Mouse (Mus musculus) adrenal gland, adult 8-10 months (tissue): ENCODE data around the gene Skint8. TPM values are rescaled to one million over a fixed set of nuclear protein-coding genes. Genes with fewer than 3 reads are reported as not detected.
"Not testable (repeated sequence)": the region's sequence is repeated elsewhere in the genome, so short reads cannot be mapped to it uniquely, and the experiment has no call there.

ENCODE experiments used
- DNase-seq: peaks from one replicate; pipeline ENCODE4 v3.0.0; 2022
- total RNA-seq, 4 experiments: library from RNA; stranded (reverse); gene quantifications; 2 replicates each; pipeline ENCODE4 v1.2.4; 2022

Skint8 gene
- not detected for total RNA-seq

DNA sequence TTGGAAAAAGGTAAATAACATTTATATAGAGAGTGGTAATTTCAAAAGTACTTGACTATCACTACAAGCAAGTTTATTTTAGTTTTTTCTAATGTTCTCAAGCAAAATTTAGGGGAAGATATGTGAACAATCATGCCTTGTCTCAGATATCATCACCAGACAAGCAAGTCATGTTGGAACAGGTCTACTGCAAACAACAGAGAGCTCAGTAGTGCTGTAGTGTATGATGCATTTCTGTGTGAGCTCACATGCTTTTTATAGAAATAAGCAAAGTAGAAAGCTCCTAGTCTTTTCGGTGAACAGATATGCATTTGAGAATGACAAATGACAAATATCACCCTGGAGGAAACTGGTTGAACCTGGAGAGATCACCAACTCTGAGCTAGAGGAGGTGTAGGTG is at the start of gene Skint8:
Skint8 (plus strand) TSS at position 301 of the 400 bp plus-strand sequence.
- DNase-seq: no peak

DNA sequence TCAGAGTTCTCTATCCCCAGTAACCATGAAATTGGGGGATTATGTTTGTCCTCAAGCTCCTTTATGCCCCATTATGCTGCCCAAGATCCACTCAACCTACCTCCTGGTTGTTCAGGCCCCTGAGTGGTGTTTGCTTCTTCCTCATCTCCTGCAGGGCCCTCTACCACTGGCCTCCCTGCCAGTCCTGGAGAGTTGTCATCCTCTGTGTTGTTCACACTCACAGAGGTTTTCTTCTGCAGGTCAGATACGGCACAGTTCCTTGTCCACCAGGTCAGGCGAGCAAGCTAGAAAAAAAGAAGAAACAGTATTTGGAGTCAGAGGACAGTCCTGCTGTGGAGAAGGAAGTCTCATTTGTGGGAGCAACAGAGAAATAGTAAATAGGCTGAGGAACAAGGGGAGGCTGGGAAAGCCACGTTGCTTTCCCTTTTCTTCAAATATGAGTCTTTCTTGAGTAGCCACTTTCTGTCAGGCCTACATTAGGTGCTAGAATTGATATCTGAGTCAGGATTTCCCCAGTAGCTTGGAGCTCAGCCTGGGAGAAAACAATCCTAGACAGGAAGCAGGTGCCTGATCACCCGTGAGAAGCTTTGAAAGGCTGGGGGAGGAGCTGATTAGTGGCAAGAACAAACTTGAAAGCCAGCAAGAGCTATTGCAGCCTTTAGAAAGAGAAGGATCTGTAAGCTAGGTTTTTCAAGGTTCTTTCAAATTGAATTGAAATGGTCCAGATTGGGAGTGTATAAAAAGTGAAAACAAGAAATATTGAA is 38.9 kb upstream of the Skint8 start:
- no peak for DNase-seq

DNA sequence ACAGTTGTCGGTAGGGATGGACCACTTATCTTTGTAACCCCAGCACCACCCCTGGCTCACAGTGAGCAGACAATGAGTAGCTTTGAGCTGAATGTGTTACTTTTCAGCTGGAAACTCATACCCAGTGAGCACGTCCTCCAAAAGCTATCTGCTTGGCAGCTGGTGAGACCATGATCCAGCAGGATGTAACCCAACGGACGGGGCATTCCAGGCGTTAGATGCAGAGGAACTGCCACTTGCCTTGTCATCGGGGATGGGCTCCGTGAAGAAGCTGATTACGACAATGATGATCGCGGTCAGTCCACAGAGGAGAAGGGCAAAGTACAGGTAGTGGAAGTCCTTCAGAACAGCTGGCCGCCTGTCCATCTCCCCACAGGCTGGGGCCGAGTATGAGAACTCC is 35.6 kb upstream of the Skint8 start:
- DNase-seq: no peak

DNA sequence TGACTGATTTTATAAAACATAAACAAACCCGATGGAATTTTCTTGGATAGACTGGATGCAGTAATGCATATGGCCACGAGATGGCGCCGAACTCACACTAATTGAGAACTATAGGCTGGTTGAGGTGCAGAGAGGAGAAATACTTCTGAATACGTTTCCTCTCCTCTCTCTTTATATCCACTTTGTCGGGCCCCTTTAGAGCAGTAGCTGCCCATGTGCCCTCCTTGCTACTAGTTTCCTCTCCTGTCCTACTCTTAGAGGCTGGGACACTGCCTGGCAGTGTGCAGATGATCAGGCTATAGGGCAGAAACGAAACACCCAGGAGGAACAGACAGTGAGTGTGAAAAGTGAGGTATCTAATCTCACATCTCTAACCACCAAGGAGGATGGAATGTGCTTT is 33.2 kb upstream of the Skint8 start:
- DNase-seq: peak; percentile 23

DNA sequence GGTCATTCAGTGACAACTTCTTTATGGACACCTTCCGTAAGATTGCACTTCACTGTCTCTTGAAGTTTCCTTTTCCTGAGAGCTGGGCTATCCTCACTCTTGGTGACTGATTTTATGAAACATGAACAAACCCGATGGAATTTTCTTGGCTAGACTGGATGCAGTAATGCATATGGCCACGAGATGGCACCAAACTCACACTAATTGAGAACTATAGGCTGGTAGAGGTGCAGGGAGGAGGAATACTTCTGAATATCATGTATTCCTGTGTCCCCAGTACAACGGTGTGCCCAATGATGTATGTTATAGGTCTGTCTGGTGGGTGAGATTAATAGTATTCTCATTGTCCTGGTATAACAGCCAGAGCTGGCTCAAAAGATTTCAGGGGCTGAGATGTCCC is 32.6 kb upstream of the Skint8 start:
- peak; percentile 44 for DNase-seq

DNA sequence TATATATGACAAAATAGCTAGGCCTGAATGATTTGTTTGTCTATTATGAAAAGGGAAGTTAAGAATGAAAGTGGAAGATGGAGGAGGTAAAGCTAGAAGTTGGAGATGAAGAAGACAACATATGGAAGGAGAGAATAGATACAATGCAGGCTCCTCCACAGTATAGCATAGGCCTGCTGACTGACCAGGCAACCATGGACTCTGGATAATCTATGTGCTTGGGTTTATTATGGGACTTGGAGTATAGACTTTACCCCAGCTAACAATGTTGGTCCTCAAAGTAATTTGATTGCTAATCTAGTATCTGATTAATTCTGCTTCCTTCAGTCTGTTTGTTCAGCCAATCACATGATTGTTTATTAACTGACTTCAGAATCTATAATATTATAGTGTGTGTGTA is 27.1 kb upstream of the Skint8 start:
- no peak for DNase-seq

DNA sequence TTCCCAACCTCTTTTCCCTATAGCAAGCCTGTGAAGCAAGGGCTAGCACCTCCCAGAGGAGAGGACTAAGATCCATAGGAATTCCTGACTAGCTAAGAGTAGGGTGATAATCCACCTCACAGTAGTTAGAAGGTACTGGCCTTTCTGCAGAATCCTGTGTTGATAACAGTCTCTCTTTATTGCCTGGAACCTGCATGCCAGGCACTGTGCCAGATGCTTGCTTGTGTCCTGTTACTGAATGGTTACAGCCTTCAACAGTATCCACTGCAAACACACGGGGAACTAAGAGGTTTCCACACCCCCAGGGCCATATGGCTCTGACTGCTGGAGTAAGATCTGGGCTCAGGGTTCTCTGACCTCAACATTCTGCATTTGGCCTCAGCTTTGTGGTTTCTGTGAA is 21.4 kb upstream of the Skint8 start:
- no peak for DNase-seq

DNA sequence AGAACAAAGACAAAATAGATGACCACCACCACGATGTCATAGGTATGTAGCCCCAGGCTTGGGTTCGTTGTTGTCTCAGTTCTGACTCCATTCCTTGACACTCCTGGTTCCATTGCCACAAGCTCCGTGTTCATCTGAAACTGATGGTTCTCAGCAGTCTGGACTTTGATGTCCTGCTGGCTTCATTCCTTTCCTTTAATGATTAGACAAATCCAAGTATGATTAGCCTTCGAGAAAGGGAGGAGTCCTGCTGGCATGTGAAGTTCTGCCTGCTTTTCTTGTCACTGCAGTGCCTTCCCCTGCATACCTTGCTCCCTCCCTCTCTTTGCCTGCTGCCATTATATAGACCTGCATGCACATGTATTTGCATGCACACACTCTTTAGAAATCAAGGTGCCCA is 20.6 kb upstream of the Skint8 start:
- DNase-seq: no peak

DNA sequence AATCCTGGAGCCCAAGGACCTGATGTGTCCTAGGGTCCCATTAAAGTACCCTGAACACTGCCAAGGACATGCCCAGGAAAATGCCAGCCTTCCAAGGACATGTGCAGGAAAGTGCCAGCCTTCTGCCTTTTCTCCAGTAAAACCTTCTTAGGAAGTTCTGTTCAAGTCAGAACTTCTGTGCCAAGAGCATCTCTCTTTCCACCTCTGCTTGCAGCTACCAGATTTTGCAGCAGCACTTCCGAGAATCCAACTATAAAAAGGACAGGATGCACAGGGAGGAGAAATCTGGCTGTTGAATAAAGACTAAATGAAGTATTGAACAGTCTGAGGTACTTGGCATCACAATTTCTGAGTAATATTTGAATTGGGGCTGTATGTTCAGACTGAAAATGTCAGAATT is 18.7 kb upstream of the Skint8 start:
- not testable (repeated sequence) for DNase-seq

DNA sequence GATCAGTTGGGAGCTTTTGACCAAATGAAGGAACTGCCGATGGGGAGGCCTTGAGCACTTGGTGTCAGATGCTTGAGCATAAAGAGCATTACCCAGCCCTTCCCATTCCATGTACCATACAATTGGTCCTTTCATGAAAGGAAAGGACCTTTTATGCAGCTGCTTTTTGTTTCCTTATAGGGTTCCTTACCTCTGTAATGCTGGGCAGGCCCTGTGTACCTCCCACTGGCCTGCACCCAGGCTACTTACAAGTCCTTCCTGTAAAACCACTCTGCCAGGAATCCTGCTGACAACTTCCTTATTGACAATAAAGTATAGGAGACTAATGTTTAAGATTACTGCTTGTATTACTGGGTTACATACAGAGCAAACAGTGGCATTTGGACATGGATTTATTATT is 17.7 kb upstream of the Skint8 start:
- DNase-seq: no peak

DNA sequence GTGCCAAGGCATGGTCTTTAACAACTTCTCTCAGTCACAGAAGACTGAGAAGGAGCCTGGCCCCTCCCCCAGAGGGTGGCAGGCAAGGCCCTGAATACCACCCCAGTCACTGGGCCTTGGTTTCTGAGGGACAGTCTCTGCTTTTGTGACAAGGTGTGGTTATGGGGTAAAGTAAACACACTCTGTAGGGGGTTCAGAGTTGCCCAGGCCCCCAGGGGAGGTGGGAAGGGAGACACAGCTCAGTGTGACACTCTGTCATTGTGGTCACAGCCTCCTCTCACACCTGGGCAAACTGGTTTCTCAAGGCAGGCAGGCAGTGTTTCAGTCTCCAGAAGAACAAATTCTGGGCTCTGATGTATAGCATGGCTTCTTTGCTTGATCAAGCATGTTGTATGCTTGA is 16.4 kb upstream of the Skint8 start, which contains the start of gene Slc5a9:
Slc5a9 (minus strand) TSS at position 144 of the 400 bp plus-strand sequence.
- no peak for DNase-seq

DNA sequence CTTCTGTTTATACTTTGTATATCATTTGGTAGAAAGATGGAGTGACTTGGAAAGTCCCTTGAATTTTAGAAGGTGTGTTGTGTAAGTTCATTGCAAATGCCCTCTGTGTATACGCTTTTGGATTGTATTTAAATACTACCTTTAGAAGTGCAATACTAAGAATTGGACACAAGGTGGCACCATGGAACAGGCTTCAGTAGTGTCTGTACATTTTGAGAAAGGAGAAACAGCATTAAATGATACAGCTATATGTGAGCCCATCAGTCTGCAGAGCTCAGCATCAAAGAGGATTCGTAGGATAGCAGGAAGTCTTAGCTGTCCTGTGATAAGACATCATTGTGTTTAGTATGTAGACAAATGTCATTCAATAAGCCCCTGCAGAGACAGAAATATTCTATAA is 11.3 kb upstream of the Skint8 start:
- no peak for DNase-seq

DNA sequence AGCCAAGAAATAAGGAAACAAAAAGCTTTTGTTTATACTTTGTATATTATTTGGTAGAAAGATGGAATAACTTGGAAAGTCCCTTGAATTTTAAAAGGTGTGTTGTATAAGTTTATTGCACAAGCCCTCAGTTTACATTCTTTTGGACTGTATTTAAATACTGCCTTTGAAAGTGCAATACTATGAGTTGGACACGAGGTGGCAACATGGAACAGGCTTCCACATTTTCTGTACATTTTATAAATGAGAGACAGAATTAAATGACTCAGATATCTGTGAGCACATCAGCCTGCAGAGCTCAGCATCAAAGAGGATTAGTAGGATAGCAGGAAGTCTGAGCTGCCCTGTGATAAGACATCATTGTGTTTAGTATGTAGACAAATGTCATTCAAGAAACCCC is 42.1 kb downstream of the Skint8 start:
- no peak for DNase-seq

DNA sequence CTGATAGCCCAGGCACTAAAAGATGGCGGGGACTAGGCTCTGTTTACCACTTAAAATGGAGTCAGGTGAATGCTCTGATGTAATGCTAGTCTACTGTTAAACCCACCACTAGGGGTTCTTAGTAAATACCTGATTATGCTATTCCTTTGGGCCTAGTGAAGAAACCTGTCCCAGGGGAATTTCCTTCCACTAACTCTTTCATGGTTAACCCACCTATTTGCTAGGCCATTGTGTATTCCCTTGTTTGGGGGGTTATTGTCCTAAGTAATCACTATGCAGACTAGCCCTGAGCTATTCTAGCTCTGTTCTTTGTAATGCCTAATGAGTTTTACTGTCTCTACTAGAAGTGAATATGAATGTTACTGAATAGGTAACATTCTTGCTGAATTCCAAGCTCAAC is 44.0 kb downstream of the Skint8 start:
- not testable (repeated sequence) for DNase-seq

DNA sequence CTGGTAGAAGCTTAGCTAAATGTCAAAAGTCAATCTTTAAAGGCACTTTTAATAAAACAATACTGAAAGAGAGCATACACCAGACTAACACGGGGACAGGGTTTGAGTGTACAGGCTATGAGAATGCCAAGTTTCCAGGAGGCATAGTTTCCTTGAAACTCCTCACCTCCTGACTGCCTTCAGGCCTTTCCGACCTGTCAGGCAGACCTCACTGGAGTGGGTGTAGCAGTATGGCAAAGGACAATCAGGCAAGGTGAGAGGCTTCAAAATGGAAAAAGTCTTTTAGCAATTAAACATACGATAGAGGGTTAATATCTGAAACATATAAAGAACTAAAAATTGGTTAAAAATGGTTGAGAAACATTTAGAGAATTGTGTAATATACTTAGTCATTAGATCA is 44.5 kb downstream of the Skint8 start:
- DNase-seq: no peak

DNA sequence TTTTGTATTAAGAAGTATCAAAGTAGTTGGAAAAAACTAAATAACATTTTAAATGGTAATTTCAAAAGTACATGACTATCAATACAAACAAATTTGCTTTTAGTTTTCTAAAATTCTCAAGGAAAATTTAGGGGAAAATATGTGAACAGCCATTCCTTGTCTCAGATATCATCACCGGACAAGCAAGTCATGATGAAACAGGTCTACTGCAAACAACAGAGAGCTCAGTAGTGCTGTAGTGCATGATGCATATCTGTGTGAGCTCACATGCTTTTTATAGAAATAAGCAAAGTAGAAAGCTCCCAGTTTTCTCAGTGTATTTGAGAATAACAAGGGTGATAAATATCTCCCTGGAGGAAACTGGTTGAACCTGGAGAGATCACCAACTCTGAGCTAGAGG is 53.4 kb downstream of the Skint8 start, which contains the start of gene Skint7:
Skint7 (plus strand) TSS at position 301 of the 400 bp plus-strand sequence.
- DNase-seq: no peak

Other genes with a start within 250 kb of the Skint8 start
- gene Spata6, start 199.4 kb upstream of the Skint8 start, total RNA-seq: 10 to 100 TPM in 2 of 4 experiments, 1 to 10 TPM in 2; 9.4 to 19.8 (median 13.1) TPM
- not detected for gene Slc5a9, start 16.5 kb upstream of the Skint8 start, total RNA-seq
- not detected for gene Skint7, start 53.5 kb downstream of the Skint8 start, total RNA-seq
- not detected for gene Skint1, start 86.9 kb downstream of the Skint8 start, total RNA-seq
- not detected for gene Skint4, start 152.6 kb downstream of the Skint8 start, total RNA-seq